Mouse (Mus musculus) midbrain, embryonic 16.5 days (tissue): ENCODE results near the gene Rftn2. TPM values are rescaled to one million over a fixed set of nuclear protein-coding genes. Genes with fewer than 3 reads are reported as not detected.
A peak's percentile ranks its signal among the peaks of the same experiment; 100 is the strongest.

Experiments
- ATAC-seq: fragments of 200-750 bp; cut with Nextera tagmentation; 2 replicates; pipeline ENCODE4 v1.8.0; 2017; ENCODE audit warnings: moderate TSS enrichment
- H3K27ac ChIP-seq: fragments of 300-500 bp; sonication (generic); 2 replicates; pipeline ENCODE4 v1.5.1; 2014; ENCODE audit warnings: mild to moderate bottlenecking, low read length, mixed read lengths
- H3K27me3 ChIP-seq: fragments of 300-500 bp; sonication (generic); 2 replicates; pipeline ENCODE4 v1.6.1; 2014; ENCODE audit warnings: low read depth, low read length, mixed read lengths; ENCODE audit not compliant: control insufficient read depth, insufficient read depth
- H3K36me3 ChIP-seq: fragments of 300-500 bp; sonication (generic); 2 replicates; pipeline ENCODE4 v1.6.1; 2014; ENCODE audit warnings: mild to moderate bottlenecking, low read length, moderate library complexity, mixed read lengths; ENCODE audit not compliant: control insufficient read depth, insufficient read depth
- H3K4me1 ChIP-seq: fragments of 300-500 bp; sonication (generic); 2 replicates; pipeline ENCODE4 v1.6.1; 2014; ENCODE audit warnings: mild to moderate bottlenecking, low read length, mixed read lengths; ENCODE audit not compliant: control insufficient read depth, insufficient read depth
- H3K4me2 ChIP-seq: fragments of 300-500 bp; sonication (generic); 2 replicates; pipeline ENCODE4 v1.6.1; 2014; ENCODE audit warnings: mild to moderate bottlenecking, low read length, mixed read lengths
- H3K4me3 ChIP-seq: fragments of 300-500 bp; sonication (generic); 2 replicates; pipeline ENCODE4 v1.5.1; 2014; ENCODE audit warnings: low read depth, mild to moderate bottlenecking, low read length, moderate library complexity, mixed read lengths
- H3K9ac ChIP-seq: fragments of 300-500 bp; sonication (generic); 2 replicates; pipeline ENCODE4 v1.6.1; 2014; ENCODE audit warnings: low read depth, low read length, mixed read lengths
- H3K9me3 ChIP-seq: fragments of 300-500 bp; sonication (generic); replicated peaks from 2 replicates; pipeline ENCODE4 v1.6.1; 2014; ENCODE audit warnings: mild to moderate bottlenecking, low read length, mixed read lengths; ENCODE audit not compliant: control insufficient read depth, poor library complexity, severe bottlenecking
- WGBS: fragments of 180-500 bp; shearing (Covaris S2); extraction: QIAGEN DNeasy Blood & Tissue Kit; methylation state at CpG from one replicate; pipeline ENCODE4 v1.1.7; 2014; 5-methylcytosine and 5-hydroxymethylcytosine counted together
- polyA plus RNA-seq: library from polyadenylated mRNA; unstranded; fragments of >200 nt; fragmentation: Nextera tagmentation; extraction: Ambion mirVana; gene quantifications from 2 replicates; pipeline ENCODE4 v1.2.1, GENCODE M21; 2015

The Rftn2 gene
- polyA plus RNA-seq, 1 experiment from 2014 or later, result 10.6 TPM

DNA sequence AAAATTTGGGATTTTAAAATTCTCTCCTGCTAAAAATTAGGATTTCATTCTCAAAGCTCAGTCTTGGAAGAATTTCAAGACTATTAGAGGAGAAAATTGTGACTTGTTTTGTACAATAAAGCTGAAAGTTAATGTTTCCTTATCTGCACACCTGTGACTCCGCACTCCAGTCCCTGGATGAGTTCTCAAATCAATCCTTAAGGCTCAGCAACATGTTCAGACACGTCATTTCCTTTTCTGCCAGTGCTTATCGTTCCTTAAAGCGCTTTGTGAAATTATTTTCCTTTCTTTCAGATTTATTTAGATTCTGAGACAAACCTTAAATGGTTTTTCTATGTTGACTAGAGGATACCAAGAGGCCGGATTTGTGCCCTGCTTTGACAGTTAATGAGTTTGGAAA is 9.9 kb upstream of the Rftn2 start:
- H3K4me3 ChIP-seq, result peak overlapping the region; percentile 90
- H3K27ac ChIP-seq, result no peak overlapping the region
- peak overlapping the region; percentile 76 for H3K4me2 ChIP-seq
- no peaks in the 10 kb centered on the region for H3K36me3 ChIP-seq
- H3K4me1 ChIP-seq, result peaks cover 34% of the 10 kb centered on the region
- H3K9ac ChIP-seq, result no peak overlapping the region
- no peaks in the 10 kb centered on the region for H3K9me3 ChIP-seq
- ATAC-seq, result no peak
- WGBS, result 40% methylated on average over 5 of the region's 5 CpGs
- no peaks in the 10 kb centered on the region for H3K27me3 ChIP-seq

DNA sequence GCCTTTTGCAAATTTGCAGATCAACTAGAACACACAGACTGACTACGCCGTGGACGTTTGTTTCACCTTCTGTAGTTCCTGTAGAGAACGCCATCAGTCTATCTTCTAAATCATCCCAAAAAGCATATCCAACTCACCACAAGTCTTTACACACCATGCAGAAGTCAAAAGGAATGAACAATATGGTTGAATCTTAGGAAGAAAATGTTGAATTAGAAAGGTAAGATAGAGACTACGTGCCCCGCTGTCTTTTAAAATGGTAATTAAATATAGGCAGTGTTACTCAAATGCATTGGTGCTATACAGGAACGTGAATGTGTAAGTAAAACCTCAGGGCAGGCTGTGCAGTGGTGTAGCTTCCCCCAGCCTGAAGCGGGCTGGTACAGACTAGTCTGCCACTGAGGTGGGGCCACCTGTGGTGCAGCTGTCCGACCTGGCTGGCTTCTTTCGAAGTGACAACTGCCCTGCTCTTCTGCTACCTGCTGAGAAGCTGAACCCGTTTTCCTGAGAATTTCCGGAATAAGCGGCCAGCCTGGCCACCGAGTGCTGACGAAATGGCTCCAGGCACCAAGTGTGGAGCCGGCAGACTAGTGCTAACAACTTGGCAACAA is 8.4 kb upstream of the Rftn2 start:
- Histone ChIP-seq H3K36me3 (no peaks in the 10 kb centered on the region), H3K9me3 (no peaks in the 10 kb centered on the region), H3K4me1 (peaks cover 19% of the 10 kb centered on the region), H3K9ac (no peak overlapping the region), H3K27ac (no peak overlapping the region), H3K4me2 (no peak overlapping the region), H3K4me3 (no peak overlapping the region), H3K27me3 (no peaks in the 10 kb centered on the region)
- WGBS, result 53% methylated on average over 16 of the region's 16 CpGs
- no peak for ATAC-seq

GRCm38 (mm10) chr1:55228256-55228884 is 1.8 kb upstream of the Rftn2 start:
- H3K27me3 ChIP-seq, result no peaks in the 10 kb centered on the region
- H3K36me3 ChIP-seq, result no peaks in the 10 kb centered on the region
- H3K4me1 ChIP-seq, result peaks cover 4% of the 10 kb centered on the region
- H3K27ac ChIP-seq, result no peak overlapping the region
- ATAC-seq, result no peak
- H3K4me3 ChIP-seq, result no peak overlapping the region
- no peak overlapping the region for H3K4me2 ChIP-seq
- H3K9ac ChIP-seq, result no peak overlapping the region
- no peaks in the 10 kb centered on the region for H3K9me3 ChIP-seq
- 91% methylated on average over 8 of the region's 8 CpGs for WGBS

DNA sequence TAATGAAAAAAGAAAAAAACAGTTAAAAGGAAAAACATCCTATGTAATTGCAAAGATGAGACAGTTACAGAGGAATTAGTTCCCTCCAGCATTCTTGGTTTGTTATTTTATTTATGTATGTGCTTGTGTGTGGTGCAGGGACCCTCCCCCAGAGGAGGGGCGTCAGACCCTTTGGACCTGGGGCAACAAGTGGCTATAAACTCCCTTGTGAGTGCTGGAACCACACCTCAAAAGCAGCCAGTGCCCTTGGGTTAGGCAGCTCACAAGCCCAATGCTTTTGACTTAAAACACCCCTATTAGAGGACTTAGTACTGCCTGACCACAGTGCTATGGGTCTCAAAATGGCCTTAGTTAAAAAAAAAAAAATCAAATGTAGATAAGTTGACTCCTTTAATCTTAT is 794 bp upstream of the Rftn2 start:
- Histone ChIP-seq H3K4me3 (no peak overlapping the region), H3K27ac (no peak overlapping the region), H3K4me1 (peaks cover 4% of the 10 kb centered on the region), H3K9ac (no peak overlapping the region), H3K9me3 (no peaks in the 10 kb centered on the region), H3K27me3 (no peaks in the 10 kb centered on the region), H3K36me3 (no peaks in the 10 kb centered on the region), H3K4me2 (no peak overlapping the region)
- 33% methylated on average over 1 of the region's 1 CpGs for WGBS
- no peak for ATAC-seq

DNA sequence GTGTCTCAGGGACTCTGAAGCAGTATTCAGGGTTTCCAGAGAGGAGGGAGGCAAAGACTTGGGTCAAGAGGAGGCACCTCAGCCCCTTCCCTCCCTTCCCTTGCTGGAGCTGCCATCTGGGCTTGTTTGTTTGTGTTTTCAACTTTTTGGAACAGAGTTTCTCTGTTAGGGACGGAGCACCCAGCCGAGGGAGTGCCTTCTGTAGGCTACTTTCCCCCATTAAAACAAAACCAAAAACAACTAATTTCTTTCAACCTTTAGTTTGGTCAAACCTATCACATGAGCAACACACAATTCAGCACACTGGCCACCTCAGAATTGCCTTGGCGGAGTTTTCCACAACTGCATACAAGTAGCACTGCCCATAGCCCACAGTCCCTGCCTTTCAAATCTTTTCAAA is 1.2 kb downstream of the Rftn2 start:
- 36% methylated on average over 3 of the region's 3 CpGs for WGBS
- peak; percentile 44; the same call in 1 of the 2 replicates for ATAC-seq
- Histone ChIP-seq H3K4me1 (peaks cover 4% of the 10 kb centered on the region), H3K9me3 (no peaks in the 10 kb centered on the region), H3K4me2 (peak overlapping the region; percentile 37; the same call in 1 of the 2 replicates), H3K9ac (no peak overlapping the region), H3K36me3 (no peaks in the 10 kb centered on the region), H3K4me3 (peak overlapping the region; percentile 20; the same call in 1 of the 2 replicates), H3K27me3 (no peaks in the 10 kb centered on the region), H3K27ac (no peak overlapping the region)

- H3K4me3 ChIP-seq, result peak overlapping the region; percentile 16
- H3K9ac ChIP-seq, result no peak overlapping the region
- H3K27ac ChIP-seq, result no peak overlapping the region
- H3K9me3 ChIP-seq, result no peaks in the 10 kb centered on the region
- H3K36me3 ChIP-seq, result no peaks in the 10 kb centered on the region
- peak; percentile 47; the same call in 1 of the 2 replicates for ATAC-seq
- H3K4me2 ChIP-seq, result peak overlapping the region; percentile 38
- H3K27me3 ChIP-seq, result no peaks in the 10 kb centered on the region
- WGBS, result 56% methylated on average over 11 of the region's 11 CpGs
- peaks cover 4% of the 10 kb centered on the region for H3K4me1 ChIP-seq
Measured at GRCm38 (mm10) chr1:55224111-55224510, 2.5 kb downstream of the Rftn2 start.

DNA sequence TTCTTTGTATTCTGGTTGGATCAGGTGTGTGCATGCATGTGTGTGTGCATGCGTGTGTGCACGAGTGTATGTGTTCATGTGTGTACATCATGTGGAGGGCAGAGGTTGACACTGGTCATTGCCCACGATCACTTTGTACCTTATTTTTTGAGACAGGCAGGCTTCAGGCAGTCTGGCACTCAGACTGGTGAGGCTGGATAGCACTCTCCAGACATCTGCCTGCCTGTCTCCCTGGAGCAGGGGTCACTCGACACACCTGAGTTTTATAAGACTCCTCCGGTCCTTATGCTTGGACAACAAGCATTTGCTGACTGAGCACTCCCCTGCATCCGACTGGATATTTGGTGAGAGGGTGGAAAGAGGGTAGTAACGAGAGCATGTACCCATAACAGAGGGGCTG is 3.6 kb downstream of the Rftn2 start:
- WGBS, result 91% methylated on average over 7 of the region's 7 CpGs
- H3K4me3 ChIP-seq, result no peak overlapping the region
- H3K9ac ChIP-seq, result no peak overlapping the region
- H3K9me3 ChIP-seq, result no peaks in the 10 kb centered on the region
- no peak overlapping the region for H3K27ac ChIP-seq
- H3K36me3 ChIP-seq, result no peaks in the 10 kb centered on the region
- no peak overlapping the region for H3K4me2 ChIP-seq
- H3K27me3 ChIP-seq, result no peaks in the 10 kb centered on the region
- H3K4me1 ChIP-seq, result peaks cover 4% of the 10 kb centered on the region
- ATAC-seq, result no peak

- Histone ChIP-seq H3K9ac (no peak overlapping the region), H3K36me3 (no peaks in the 10 kb centered on the region), H3K4me2 (no peak overlapping the region), H3K27ac (no peak overlapping the region), H3K9me3 (no peaks in the 10 kb centered on the region), H3K4me3 (no peak overlapping the region), H3K27me3 (no peaks in the 10 kb centered on the region), H3K4me1 (peaks cover 4% of the 10 kb centered on the region)
- 55% methylated on average over 4 of the region's 4 CpGs for WGBS
- ATAC-seq, result no peak
Measured at GRCm38 (mm10) chr1:55221352-55221751, 5.2 kb downstream of the Rftn2 start.

GRCm38 (mm10) chr1:55217191-55217590 is 9.4 kb downstream of the Rftn2 start:
- H3K36me3 ChIP-seq, result no peaks in the 10 kb centered on the region

More at GRCm38 (mm10) chr1:55217191-55217590, 9.4 kb downstream of the Rftn2 start:
- Histone ChIP-seq H3K4me2 (no peak overlapping the region), H3K4me1 (no peaks in the 10 kb centered on the region), H3K9me3 (no peaks in the 10 kb centered on the region), H3K27ac (no peak overlapping the region), H3K4me3 (no peak overlapping the region), H3K27me3 (no peaks in the 10 kb centered on the region), H3K9ac (no peak overlapping the region)
- ATAC-seq, result no peak
- 74% methylated on average over 2 of the region's 2 CpGs for WGBS
